Mouse (Mus musculus): ENCODE measurements around the gene Fbl. TPM values are rescaled to one million over a fixed set of nuclear protein-coding genes. Genes with fewer than 3 reads are reported as not detected.

Fbl gene
- polyA plus RNA-seq (2014; fragmentation: Illumina TruSeq; extraction: RNeasy Lipid Tissue Mini Kit (QIAGEN cat#74804); ENCODE audit: low replicate concordance): 9.7 TPM

GRCm38 (mm10) chr7:28169489-28170422 is at the start of gene Fbl:
Gene Fbl, plus strand, starts transcription at chr7:28169710.

GRCm38 (mm10) chr7:28129166-28129565 is 40.3 kb upstream of the Fbl start, which contains the start of gene 9530053A07Rik:
Gene 9530053A07Rik, plus strand, starts transcription at chr7:28129466.

GRCm38 (mm10) chr7:28179228-28179627 is 9.7 kb downstream of the Fbl start, which contains the start of gene Dyrk1b:
Gene Dyrk1b, plus strand, starts transcription at chr7:28179469.

Other genes with a start within 250 kb of the Fbl start
- 12.4 TPM for gene Zfp974, start 240.2 kb upstream of the Fbl start, polyA plus RNA-seq (2014; fragmentation: Illumina TruSeq; extraction: RNeasy Lipid Tissue Mini Kit (QIAGEN cat#74804); ENCODE audit: low replicate concordance)
- 16.6 TPM for gene Zfp780b, start 190.5 kb upstream of the Fbl start, polyA plus RNA-seq (2014; fragmentation: Illumina TruSeq; extraction: RNeasy Lipid Tissue Mini Kit (QIAGEN cat#74804); ENCODE audit: low replicate concordance)
- 4.5 TPM for gene Zfp850, start 155.6 kb upstream of the Fbl start, polyA plus RNA-seq (2014; fragmentation: Illumina TruSeq; extraction: RNeasy Lipid Tissue Mini Kit (QIAGEN cat#74804); ENCODE audit: low replicate concordance)
- 15.1 TPM for gene Psmc4, start 119.6 kb upstream of the Fbl start, polyA plus RNA-seq (2014; fragmentation: Illumina TruSeq; extraction: RNeasy Lipid Tissue Mini Kit (QIAGEN cat#74804); ENCODE audit: low replicate concordance)
- 12.5 TPM for gene Fcgbp, start 98.5 kb upstream of the Fbl start, polyA plus RNA-seq (2014; fragmentation: Illumina TruSeq; extraction: RNeasy Lipid Tissue Mini Kit (QIAGEN cat#74804); ENCODE audit: low replicate concordance)
- not detected for gene 9530053A07Rik, start 40.2 kb upstream of the Fbl start, polyA plus RNA-seq (2014; fragmentation: Illumina TruSeq; extraction: RNeasy Lipid Tissue Mini Kit (QIAGEN cat#74804); ENCODE audit: low replicate concordance)
- 0.19 TPM for gene Dyrk1b, start 9.8 kb downstream of the Fbl start, polyA plus RNA-seq (2014; fragmentation: Illumina TruSeq; extraction: RNeasy Lipid Tissue Mini Kit (QIAGEN cat#74804); ENCODE audit: low replicate concordance)
- gene Eid2, start 98.2 kb downstream of the Fbl start, polyA plus RNA-seq (2014; fragmentation: Illumina TruSeq; extraction: RNeasy Lipid Tissue Mini Kit (QIAGEN cat#74804); ENCODE audit: low replicate concordance): 1.9 TPM
- gene Eid2b, start 108.0 kb downstream of the Fbl start, polyA plus RNA-seq (2014; fragmentation: Illumina TruSeq; extraction: RNeasy Lipid Tissue Mini Kit (QIAGEN cat#74804); ENCODE audit: low replicate concordance): 5.1 TPM
- not detected for gene Selenov, start 121.5 kb downstream of the Fbl start, polyA plus RNA-seq (2014; fragmentation: Illumina TruSeq; extraction: RNeasy Lipid Tissue Mini Kit (QIAGEN cat#74804); ENCODE audit: low replicate concordance)
- not detected for gene Dll3, start 132.5 kb downstream of the Fbl start, polyA plus RNA-seq (2014; fragmentation: Illumina TruSeq; extraction: RNeasy Lipid Tissue Mini Kit (QIAGEN cat#74804); ENCODE audit: low replicate concordance)
- gene Timm50, start 142.4 kb downstream of the Fbl start, polyA plus RNA-seq (2014; fragmentation: Illumina TruSeq; extraction: RNeasy Lipid Tissue Mini Kit (QIAGEN cat#74804); ENCODE audit: low replicate concordance): 3.6 TPM
- gene Supt5, start 169.0 kb downstream of the Fbl start, polyA plus RNA-seq (2014; fragmentation: Illumina TruSeq; extraction: RNeasy Lipid Tissue Mini Kit (QIAGEN cat#74804); ENCODE audit: low replicate concordance): 17.7 TPM
- gene Rps16, start 180.9 kb downstream of the Fbl start, polyA plus RNA-seq (2014; fragmentation: Illumina TruSeq; extraction: RNeasy Lipid Tissue Mini Kit (QIAGEN cat#74804); ENCODE audit: low replicate concordance): 88.0 TPM
- gene Plekhg2, start 202.9 kb downstream of the Fbl start, polyA plus RNA-seq (2014; fragmentation: Illumina TruSeq; extraction: RNeasy Lipid Tissue Mini Kit (QIAGEN cat#74804); ENCODE audit: low replicate concordance): 1.4 TPM
- 49.2 TPM for gene Zfp36, start 210.5 kb downstream of the Fbl start, polyA plus RNA-seq (2014; fragmentation: Illumina TruSeq; extraction: RNeasy Lipid Tissue Mini Kit (QIAGEN cat#74804); ENCODE audit: low replicate concordance)
- gene Med29, start 223.0 kb downstream of the Fbl start, polyA plus RNA-seq (2014; fragmentation: Illumina TruSeq; extraction: RNeasy Lipid Tissue Mini Kit (QIAGEN cat#74804); ENCODE audit: low replicate concordance): 1.0 TPM
- gene Paf1, start 223.2 kb downstream of the Fbl start, polyA plus RNA-seq (2014; fragmentation: Illumina TruSeq; extraction: RNeasy Lipid Tissue Mini Kit (QIAGEN cat#74804); ENCODE audit: low replicate concordance): 41.1 TPM